Mouse (Mus musculus) gastrocnemius, postnatal 36 days (tissue): Measurements from ENCODE around the gene Clec10a. TPM values are rescaled to one million over a fixed set of nuclear protein-coding genes. Genes with fewer than 3 reads are reported as not detected.
A peak's percentile ranks its signal among the peaks of the same experiment; 100 is the strongest.

ENCODE experiments used
- DNase-seq, 2 experiments: peaks; one replicate each; pipeline ENCODE4 v3.0.0; 2022
- intact Hi-C: fragments of 180-260 bp; cut with DNase I; formaldehyde crosslinking; loops from one replicate; pipeline ENCODE4 v1.15.1; 2025
- total RNA-seq, 2 experiments: library from RNA; stranded (reverse); gene quantifications; 2 replicates each; pipeline ENCODE4 v1.2.3; 2021

The Clec10a gene
- total RNA-seq, 2 experiments from 2014 or later, result 1.8 to 2.0 TPM

- no peak for DNase-seq
- intact Hi-C loops, result no loop called here
These were observed 23.4 kb downstream of the Clec10a start for GRCm38 (mm10) chr11:70179401-70179800.

- intact Hi-C loops, result no loop called here
- no peak for DNase-seq
These were observed 24.5 kb downstream of the Clec10a start for GRCm38 (mm10) chr11:70180496-70180895.

GRCm38 (mm10) chr11:70185120-70185519 lies 29.1 kb downstream of the Clec10a start:
- intact Hi-C loops, result no loop called here
- DNase-seq, result no peak

GRCm38 (mm10) chr11:70189319-70190134 lies 33.5 kb downstream of the Clec10a start:
- DNase-seq, result no peak
- intact Hi-C loops, result no loop called here

- intact Hi-C loops, result no loop called here
- DNase-seq, result no peak
These were observed 35.2 kb downstream of the Clec10a start for GRCm38 (mm10) chr11:70191188-70191587.

- DNase-seq, result no peak
- intact Hi-C loops, result no loop called here
These were observed 36.2 kb downstream of the Clec10a start for GRCm38 (mm10) chr11:70192157-70192556.

GRCm38 (mm10) chr11:70193354-70194285 lies 37.6 kb downstream of the Clec10a start:
- DNase-seq, result no peak
- intact Hi-C loops, result no loop called here

GRCm38 (mm10) chr11:70198332-70198731 lies 42.3 kb downstream of the Clec10a start:
- no peak for DNase-seq
- intact Hi-C loops, result no loop called here

GRCm38 (mm10) chr11:70199107-70199506 lies 43.1 kb downstream of the Clec10a start:
- intact Hi-C loops, result no loop called here

GRCm38 (mm10) chr11:70200036-70200608 lies 44.1 kb downstream of the Clec10a start:
- DNase-seq, result no peak
- intact Hi-C loops, result loop anchor here (2.0 kb wide), 1 partner anchor 125 kb away; no protein-coding TSS in a partner anchor

More at GRCm38 (mm10) chr11:70199107-70199506, 43.1 kb downstream of the Clec10a start:
- no peak for DNase-seq

- DNase-seq, result peak; percentile 73 to 79
These were observed 45.7 kb downstream of the Clec10a start for GRCm38 (mm10) chr11:70201691-70202090.

GRCm38 (mm10) chr11:70206801-70207200 lies 50.8 kb downstream of the Clec10a start:
- DNase-seq, result no peak
- intact Hi-C loops, result no loop called here

More at GRCm38 (mm10) chr11:70201691-70202090, 45.7 kb downstream of the Clec10a start:
- intact Hi-C loops, result loop anchor here (2.0 kb wide), 1 partner anchor 127 kb away; no protein-coding TSS in a partner anchor

- no peak for DNase-seq
- intact Hi-C loops, result no loop called here
These were observed 51.3 kb downstream of the Clec10a start for GRCm38 (mm10) chr11:70207283-70207682.

- DNase-seq, result no peak
- intact Hi-C loops, result no loop called here
These were observed 52.9 kb downstream of the Clec10a start for GRCm38 (mm10) chr11:70208778-70209388.

GRCm38 (mm10) chr11:70210681-70211080 lies 54.7 kb downstream of the Clec10a start:
- DNase-seq, result no peak
- intact Hi-C loops, result loop anchor here (5.0 kb wide), 1 partner anchor 153 kb away; no protein-coding TSS in a partner anchor

GRCm38 (mm10) chr11:70211972-70212371 lies 56.0 kb downstream of the Clec10a start:
- DNase-seq, result no peak
- intact Hi-C loops, result loop anchor here (2.0 to 5.0 kb wide), 2 partner anchors 137 to 155 kb away; no protein-coding TSS in a partner anchor

GRCm38 (mm10) chr11:70212423-70212822 lies 56.4 kb downstream of the Clec10a start, which contains the start of gene Slc16a11:
Gene Slc16a11, plus strand, starts transcription at chr11:70212752.
- intact Hi-C loops, result loop anchor here (2.0 to 5.0 kb wide), 2 partner anchors 138 to 155 kb away; no protein-coding TSS in a partner anchor
- no peak for DNase-seq

GRCm38 (mm10) chr11:70212896-70213295 lies 56.9 kb downstream of the Clec10a start:
- intact Hi-C loops, result loop anchor here (2.0 to 5.0 kb wide), 2 partner anchors 138 to 156 kb away; no protein-coding TSS in a partner anchor
- peak in 1 of 2 experiments; percentile 59 for DNase-seq

- intact Hi-C loops, result loop anchor here (2.0 to 5.0 kb wide), 2 partner anchors 139 to 156 kb away; no protein-coding TSS in a partner anchor
- no peak for DNase-seq
These were observed 57.7 kb downstream of the Clec10a start for GRCm38 (mm10) chr11:70213736-70214135.
